Mouse (Mus musculus) bone marrow, adult 2 months (tissue): Measurements from ENCODE around the gene Grb14.

ENCODE experiments used
- CTCF ChIP-seq: fragments of 200-500 bp; IDR thresholded peaks from 2 replicates; pipeline ENCODE4 v1.5.1; 2011; ENCODE audit warnings: low read length, control low read depth; ENCODE audit not compliant: control insufficient read depth, insufficient read depth
- POLR2A ChIP-seq: fragments of 200-500 bp; IDR thresholded peaks from 2 replicates; pipeline ENCODE4 v1.6.1; 2011; ENCODE audit warnings: low read depth, mild to moderate bottlenecking, control low read depth, low read length, borderline replicate concordance; ENCODE audit not compliant: control insufficient read depth

DNA sequence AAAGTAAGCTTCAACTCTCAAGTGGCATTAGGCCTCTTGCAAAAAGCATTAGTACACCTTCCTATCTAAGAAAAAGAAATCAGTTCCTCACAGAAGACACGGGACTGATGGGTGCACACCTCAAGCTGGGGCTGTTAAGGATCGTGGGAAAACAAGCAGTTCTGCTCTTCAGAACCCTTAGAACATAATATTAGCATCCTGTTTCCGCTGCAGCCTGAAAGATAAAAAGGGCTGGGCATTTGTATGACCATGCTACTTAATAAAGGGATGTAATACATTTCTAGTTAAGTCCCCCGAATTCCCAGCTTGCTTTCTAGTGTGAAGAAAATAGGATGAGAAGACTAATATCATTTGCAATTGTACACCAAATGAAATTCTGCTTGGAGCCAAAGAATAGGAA, 65.1 kb downstream of the Grb14 start:
- no peak for TF ChIP-seq CTCF
- TF ChIP-seq POLR2A, result no peak
